Mouse (Mus musculus) lung, postnatal 0 days (tissue): ENCODE data around the gene Ncdn.

Experiments
- CTCF ChIP-seq: IDR thresholded peaks from 2 replicates; pipeline ENCODE4 v1.5.1; 2016; ENCODE audit warnings: antibody characterized with exemption, mild to moderate bottlenecking
- EP300 ChIP-seq: IDR thresholded peaks from 2 replicates; pipeline ENCODE4 v1.6.1; 2016; ENCODE audit warnings: antibody characterized with exemption, mild to moderate bottlenecking, control low read depth

- TF ChIP-seq CTCF (no peak), EP300 (no peak)
Observed at GRCm38 (mm10) chr4:126758299-126758698, 5.1 kb upstream of the Ncdn start.
